Mouse (Mus musculus): ENCODE measurements around the gene C2cd4a.

Gene C2cd4a

DNA sequence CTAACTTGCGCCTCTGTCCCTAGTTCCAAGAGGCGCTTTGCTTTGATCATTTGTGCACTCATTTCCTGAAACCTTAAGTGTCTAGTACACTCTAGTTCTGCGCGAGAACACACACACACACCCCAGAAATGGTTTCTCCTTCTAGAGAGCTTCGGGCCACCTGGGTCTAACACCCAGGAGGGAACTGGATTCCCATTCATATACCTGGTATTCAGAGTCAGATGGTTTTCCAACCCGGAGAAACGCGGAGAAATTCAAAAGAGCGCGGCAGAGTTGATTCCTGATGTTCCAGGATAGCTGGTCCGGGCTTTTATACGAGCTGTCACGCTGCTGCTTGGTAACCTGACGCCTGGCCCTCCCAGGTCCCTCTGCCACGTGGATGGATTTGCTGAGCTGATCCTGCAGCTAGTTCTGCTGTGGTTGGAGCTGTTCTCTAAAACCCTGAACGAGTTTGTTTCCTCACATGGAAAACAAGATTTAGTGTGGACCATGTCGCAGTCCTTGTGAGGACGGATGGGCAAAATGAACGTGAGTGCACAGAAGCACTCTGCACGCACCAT lies at the start of gene C2cd4a:
TSS of gene C2cd4a (minus strand) at position 285 of the 560 bp plus-strand sequence.
- no peak for DNase-seq (ENCODE audit: low read depth, low spot score)
- no peaks in the 10 kb centered on the region for H3K27me3 ChIP-seq (ENCODE audit: control insufficient read depth, insufficient read depth, low read length, poor library complexity, severe bottlenecking)
- H3K36me3 ChIP-seq (ENCODE audit: control insufficient read depth, insufficient read depth, low read length, poor library complexity, severe bottlenecking): no peaks in the 10 kb centered on the region

DNA sequence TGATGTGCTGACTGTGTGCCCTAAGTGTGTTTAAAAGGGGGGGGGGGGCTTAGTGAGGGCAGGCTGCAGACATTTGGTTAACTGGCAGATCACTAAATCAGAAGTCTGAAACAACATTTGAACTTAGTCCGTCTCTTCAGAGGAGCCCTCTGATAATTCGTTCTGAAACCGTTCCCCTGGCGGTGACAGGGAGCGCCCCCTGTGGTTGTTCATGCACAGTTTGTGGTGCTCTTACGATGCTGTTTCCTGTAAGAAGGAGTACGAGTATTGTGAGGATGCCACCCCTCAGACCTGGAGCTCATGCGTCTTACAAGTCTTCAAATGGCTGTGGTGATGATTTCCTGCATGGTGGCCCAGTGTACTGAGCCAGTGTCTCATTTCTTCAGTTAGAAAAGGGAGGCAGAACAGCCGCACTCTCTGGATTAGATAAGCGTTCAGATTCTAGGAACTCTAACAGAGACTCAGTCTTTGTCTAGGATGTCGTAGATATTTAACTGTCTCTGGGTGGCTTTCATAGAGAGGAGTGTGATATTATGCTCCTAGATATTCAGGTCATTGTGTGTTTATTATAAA lies 46.2 kb upstream of the C2cd4a start:
- peaks cover 8% of the 10 kb centered on the region; the same call in 1 of the 2 replicates for H3K36me3 ChIP-seq (ENCODE audit: control insufficient read depth, insufficient read depth, low read length, poor library complexity, severe bottlenecking)
- no peak for DNase-seq (ENCODE audit: low read depth, low spot score)
- H3K27me3 ChIP-seq (ENCODE audit: control insufficient read depth, insufficient read depth, low read length, poor library complexity, severe bottlenecking): no peaks in the 10 kb centered on the region

DNA sequence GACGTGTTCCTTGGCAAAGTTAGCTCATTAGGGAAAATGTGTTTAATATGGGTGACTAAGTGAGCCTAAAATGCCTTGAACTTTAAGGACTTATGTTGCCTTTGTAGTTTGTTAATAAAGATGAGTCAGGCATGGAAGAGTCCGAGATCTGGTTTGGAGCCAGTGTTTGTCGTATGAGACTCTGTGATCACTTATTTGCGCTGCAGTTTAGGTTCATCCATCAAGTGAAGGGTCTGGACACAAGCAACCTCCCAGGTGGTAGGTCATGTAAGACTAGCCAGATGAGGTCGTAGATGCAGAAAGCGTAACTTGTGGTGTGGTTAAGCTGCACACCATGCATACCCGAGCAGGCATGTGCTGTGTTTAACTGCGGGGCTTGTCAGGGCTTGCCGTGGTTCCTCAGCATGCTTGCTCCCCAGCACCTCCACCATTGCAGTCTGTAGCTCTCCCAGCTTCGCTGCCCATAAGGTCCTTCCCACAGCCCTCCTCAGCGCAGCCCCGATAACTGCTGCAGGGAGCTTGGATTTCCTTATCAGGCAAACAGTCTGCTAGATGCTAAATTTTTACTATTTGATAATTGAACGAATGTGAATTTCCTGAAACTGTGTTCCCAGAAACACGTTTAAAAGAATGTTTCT lies 45.1 kb upstream of the C2cd4a start:
- DNase-seq (ENCODE audit: low read depth, low spot score): no peak

DNA sequence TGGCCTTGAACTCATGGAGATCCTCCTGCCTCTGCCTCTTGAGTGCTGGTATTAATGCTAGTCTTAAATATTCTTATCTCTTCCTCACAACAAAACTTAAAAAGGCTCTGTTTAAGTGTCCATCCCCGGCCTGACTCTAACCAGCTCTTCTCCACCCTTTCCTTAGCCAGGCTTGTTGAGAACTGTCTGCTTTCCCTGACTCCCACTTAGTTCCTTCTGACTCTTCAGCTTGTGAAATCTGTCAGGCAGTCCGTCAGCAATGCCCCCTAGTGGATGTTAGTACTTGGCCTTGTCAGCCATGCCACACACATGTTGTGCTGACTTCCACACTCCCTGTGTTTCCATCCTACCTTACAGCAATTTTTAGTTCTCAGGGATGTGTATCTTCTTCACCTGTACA lies 43.2 kb upstream of the C2cd4a start:
- Histone ChIP-seq H3K27me3 (ENCODE audit: control insufficient read depth, insufficient read depth, low read length, poor library complexity, severe bottlenecking) (no peaks in the 10 kb centered on the region), H3K36me3 (ENCODE audit: control insufficient read depth, insufficient read depth, low read length, poor library complexity, severe bottlenecking) (peaks cover 2% of the 10 kb centered on the region; the same call in 1 of the 2 replicates)
- peak; percentile 44 for DNase-seq (ENCODE audit: low read depth, low spot score)

More for the DNA sequence above, 45.1 kb upstream of the C2cd4a start:
- H3K27me3 ChIP-seq (ENCODE audit: control insufficient read depth, insufficient read depth, low read length, poor library complexity, severe bottlenecking): no peaks in the 10 kb centered on the region
- H3K36me3 ChIP-seq (ENCODE audit: control insufficient read depth, insufficient read depth, low read length, poor library complexity, severe bottlenecking): peaks cover 6% of the 10 kb centered on the region; the same call in 1 of the 2 replicates

DNA sequence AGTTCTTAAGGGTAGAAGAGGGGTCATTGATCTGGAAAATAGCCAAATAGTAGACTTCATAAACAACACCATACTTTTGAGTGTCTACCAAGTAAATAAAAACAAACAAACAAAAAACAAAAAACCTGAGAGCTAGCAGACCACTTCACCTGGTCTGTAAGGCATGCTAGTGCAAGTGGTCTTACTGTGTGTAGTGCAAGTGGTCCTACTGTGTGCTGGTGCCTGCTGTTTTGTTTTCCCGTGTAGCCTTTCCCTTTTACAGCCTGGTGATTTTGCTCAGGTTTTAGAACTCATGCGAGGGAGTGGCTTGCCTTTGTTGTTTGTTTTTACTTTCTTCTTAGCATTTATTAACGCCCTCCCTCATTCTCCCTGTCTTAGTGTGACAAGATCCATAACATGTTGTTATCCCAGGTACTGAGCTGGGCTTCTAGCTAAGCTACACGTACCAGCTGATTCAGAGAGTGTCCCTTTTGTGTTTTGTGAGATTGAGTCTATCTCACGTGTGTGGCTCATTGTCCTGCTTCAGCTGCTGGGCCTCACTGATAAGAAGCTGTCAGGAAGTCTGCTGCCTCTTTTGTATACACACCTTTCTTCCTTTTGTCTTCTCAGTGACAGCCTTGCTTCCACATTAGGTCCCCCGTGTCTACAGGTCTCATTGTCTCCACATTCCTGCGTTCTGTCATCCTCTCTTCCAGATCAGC lies 42.5 kb upstream of the C2cd4a start:
- no peaks in the 10 kb centered on the region for H3K27me3 ChIP-seq (ENCODE audit: control insufficient read depth, insufficient read depth, low read length, poor library complexity, severe bottlenecking)
- peaks cover 2% of the 10 kb centered on the region; the same call in 1 of the 2 replicates for H3K36me3 ChIP-seq (ENCODE audit: control insufficient read depth, insufficient read depth, low read length, poor library complexity, severe bottlenecking)
- DNase-seq (ENCODE audit: low read depth, low spot score): no peak

DNA sequence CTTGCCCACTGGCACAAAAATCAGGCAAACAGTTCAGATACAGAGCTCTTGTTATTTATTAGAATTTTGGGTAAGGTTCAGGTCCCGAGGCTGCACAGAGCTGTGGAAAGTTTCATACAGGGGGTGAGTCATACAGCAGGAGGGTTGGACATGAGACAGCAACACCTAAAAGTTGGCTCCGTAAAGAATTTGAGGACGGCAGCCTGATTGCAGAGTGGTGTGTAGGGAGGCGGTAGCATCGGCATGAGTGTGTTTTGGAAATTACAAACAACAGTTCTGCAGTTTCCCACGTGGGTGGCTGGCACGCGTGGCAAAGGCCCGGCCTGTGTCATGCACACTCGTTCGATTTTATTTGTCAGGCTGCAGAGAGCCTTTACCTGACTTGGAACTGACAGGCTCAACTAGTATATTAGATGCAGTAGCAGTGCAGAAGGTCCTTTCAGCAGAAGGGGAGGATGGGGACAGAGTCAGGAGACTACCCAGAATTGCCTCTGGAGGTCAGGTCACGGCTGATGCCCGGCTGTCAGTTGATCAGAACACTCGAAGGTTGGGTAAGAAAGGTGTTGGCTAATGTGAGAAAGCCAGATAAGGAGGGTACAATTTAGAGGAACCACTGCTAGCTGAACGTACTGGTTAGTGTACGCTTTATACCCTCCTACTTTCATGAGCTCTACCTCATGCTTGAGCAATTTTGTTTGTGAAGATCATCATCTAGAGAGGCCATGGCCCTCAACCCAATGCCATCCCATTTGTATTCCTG lies 37.7 kb upstream of the C2cd4a start:
- no peaks in the 10 kb centered on the region for H3K27me3 ChIP-seq (ENCODE audit: control insufficient read depth, insufficient read depth, low read length, poor library complexity, severe bottlenecking)
- no peak for DNase-seq (ENCODE audit: low read depth, low spot score)
- no peaks in the 10 kb centered on the region for H3K36me3 ChIP-seq (ENCODE audit: control insufficient read depth, insufficient read depth, low read length, poor library complexity, severe bottlenecking)

DNA sequence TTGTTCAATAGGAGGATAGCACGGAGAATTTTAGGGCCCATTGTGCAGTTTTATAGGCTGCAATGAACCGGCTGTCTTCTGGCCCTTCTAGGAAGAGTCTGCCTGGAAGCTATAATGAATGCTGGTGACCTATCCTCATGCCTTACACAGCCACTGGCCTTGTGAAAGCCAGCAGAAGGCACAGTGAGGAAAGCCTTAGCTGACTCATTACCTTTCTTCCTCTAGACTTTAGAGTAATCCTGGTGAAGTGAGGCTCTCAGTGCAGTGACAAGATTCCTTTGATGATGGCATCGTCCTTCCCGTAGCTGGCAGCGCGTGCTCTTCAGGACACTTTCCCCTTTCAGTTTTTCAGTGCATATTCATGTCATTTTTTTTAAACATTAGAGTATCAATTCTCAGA lies 35.3 kb upstream of the C2cd4a start:
- Histone ChIP-seq H3K36me3 (ENCODE audit: control insufficient read depth, insufficient read depth, low read length, poor library complexity, severe bottlenecking) (no peaks in the 10 kb centered on the region), H3K27me3 (ENCODE audit: control insufficient read depth, insufficient read depth, low read length, poor library complexity, severe bottlenecking) (no peaks in the 10 kb centered on the region)
- DNase-seq (ENCODE audit: low read depth, low spot score): no peak

DNA sequence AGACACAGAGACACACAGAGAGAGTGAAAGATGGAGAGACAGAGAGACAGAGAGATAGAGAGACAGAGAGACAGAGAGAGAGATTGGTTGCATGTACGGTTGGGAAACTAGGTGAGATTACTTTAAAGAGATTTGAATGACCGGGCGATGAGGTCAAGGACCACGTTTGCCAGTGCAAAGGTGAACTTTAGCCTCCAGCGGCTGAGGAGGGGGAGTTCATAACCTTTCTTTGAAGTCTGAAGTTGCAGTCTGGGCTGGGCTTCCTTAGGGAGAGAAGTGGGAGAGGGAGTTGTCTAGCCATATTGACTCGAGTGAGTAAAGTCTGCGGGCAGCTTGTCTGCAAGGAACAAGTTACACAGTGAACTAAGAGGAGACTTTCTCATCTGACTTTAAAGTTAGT lies 33.3 kb upstream of the C2cd4a start:
- Histone ChIP-seq H3K36me3 (ENCODE audit: control insufficient read depth, insufficient read depth, low read length, poor library complexity, severe bottlenecking) (no peaks in the 10 kb centered on the region), H3K27me3 (ENCODE audit: control insufficient read depth, insufficient read depth, low read length, poor library complexity, severe bottlenecking) (no peaks in the 10 kb centered on the region)
- DNase-seq (ENCODE audit: low read depth, low spot score): no peak

DNA sequence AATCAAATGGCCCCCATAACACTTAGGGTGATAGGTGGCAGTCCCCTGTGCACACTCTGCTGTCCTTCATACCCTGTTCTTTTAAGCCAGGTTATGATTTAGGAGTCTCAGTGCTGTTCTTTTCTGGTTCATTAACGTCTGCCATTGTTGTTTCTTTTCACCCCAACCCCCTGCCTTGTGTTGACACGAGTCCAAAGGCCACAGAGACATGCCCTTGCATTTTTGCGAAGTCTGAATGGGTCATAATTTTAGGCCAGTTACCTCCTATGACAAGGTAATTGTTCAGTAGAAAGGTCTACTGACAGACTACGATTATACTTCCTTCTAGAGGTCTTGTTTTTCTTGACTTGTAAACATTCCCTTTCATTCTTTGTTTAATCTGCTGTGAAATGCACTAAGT lies 31.9 kb upstream of the C2cd4a start:
- no peak for DNase-seq (ENCODE audit: low read depth, low spot score)
- Histone ChIP-seq H3K36me3 (ENCODE audit: control insufficient read depth, insufficient read depth, low read length, poor library complexity, severe bottlenecking) (no peaks in the 10 kb centered on the region), H3K27me3 (ENCODE audit: control insufficient read depth, insufficient read depth, low read length, poor library complexity, severe bottlenecking) (no peaks in the 10 kb centered on the region)

DNA sequence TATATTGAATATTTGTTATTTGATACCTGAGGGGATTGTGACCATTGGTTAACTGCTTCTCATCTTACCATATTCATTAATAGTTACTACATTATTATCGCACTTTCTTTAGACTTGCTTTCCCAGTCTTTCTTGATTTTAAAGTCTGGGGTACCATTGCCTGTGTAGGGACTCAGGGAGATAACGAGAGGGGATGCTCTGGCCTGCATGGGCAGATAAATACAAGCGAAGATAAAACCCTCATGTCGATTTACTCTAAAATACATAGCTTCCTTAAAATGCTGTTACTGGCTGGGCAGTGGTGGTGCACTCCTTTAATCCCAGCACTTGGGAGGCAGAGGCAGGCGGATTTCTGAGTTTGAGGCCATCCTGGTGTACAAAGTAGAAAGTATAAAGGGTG lies 31.2 kb upstream of the C2cd4a start:
- no peak for DNase-seq (ENCODE audit: low read depth, low spot score)
- Histone ChIP-seq H3K36me3 (ENCODE audit: control insufficient read depth, insufficient read depth, low read length, poor library complexity, severe bottlenecking) (no peaks in the 10 kb centered on the region), H3K27me3 (ENCODE audit: control insufficient read depth, insufficient read depth, low read length, poor library complexity, severe bottlenecking) (no peaks in the 10 kb centered on the region)

DNA sequence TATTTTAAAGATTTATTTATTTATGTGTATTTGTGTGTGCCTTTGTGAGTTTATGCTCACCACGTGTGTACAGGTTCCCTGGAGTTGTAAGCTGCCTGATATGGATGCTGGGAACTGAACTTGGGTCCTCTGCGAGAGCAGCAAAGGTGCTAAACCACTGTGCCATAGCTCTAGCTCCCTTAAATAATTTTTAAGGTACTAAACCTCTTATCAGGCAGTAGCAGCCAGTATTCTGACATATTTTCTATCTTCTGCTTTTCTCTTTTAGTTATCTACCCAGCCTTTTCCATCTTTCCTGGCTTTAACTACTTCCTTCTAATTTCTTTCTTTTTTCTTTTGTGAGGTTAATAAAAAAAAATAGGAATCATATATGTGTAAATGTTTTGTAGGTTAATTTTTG lies 28.1 kb upstream of the C2cd4a start:
- DNase-seq (ENCODE audit: low read depth, low spot score): no peak
- Histone ChIP-seq H3K36me3 (ENCODE audit: control insufficient read depth, insufficient read depth, low read length, poor library complexity, severe bottlenecking) (no peaks in the 10 kb centered on the region), H3K27me3 (ENCODE audit: control insufficient read depth, insufficient read depth, low read length, poor library complexity, severe bottlenecking) (no peaks in the 10 kb centered on the region)

DNA sequence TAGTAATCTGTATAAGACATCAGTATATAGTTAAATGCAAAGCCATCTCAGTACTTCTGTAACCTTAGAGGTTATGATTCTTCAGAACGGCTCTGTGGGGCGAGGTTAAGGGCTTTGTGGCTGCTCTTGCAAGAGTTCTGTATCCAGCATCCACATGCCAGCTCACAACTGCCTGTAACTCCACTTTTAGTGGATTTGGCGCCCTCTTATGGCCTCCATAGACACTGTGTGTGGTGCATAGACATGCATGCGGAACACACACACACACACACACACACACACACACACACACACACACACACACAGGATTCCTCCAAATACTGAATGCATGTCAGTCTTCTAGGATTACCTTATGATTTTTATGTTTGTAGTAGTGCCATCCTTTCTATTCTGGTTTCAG lies 19.0 kb upstream of the C2cd4a start:
- no peaks in the 10 kb centered on the region for H3K27me3 ChIP-seq (ENCODE audit: control insufficient read depth, insufficient read depth, low read length, poor library complexity, severe bottlenecking)
- no peaks in the 10 kb centered on the region for H3K36me3 ChIP-seq (ENCODE audit: control insufficient read depth, insufficient read depth, low read length, poor library complexity, severe bottlenecking)
- peak; percentile 36 for DNase-seq (ENCODE audit: low read depth, low spot score)

DNA sequence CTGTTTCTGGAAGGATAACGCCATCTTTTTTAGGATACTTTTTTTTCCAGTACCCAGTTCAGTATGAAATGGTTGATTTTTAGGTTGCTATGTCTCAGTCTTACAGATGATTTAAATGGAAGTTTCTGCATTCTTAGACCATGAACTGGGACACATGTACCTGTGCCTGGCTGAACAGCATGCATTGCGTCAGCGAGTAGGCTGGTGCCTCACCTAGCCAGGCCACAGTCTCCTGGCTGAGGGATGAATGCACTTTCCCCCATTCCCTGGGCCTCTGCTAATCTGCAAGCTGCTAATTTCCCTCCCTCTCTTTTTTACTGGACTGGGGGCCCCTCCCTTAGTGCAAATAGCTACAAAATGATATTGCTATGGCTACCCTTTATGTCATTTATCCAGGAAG lies 17.7 kb upstream of the C2cd4a start:
- no peak for DNase-seq (ENCODE audit: low read depth, low spot score)
- no peaks in the 10 kb centered on the region for H3K36me3 ChIP-seq (ENCODE audit: control insufficient read depth, insufficient read depth, low read length, poor library complexity, severe bottlenecking)
- H3K27me3 ChIP-seq (ENCODE audit: control insufficient read depth, insufficient read depth, low read length, poor library complexity, severe bottlenecking): no peaks in the 10 kb centered on the region

DNA sequence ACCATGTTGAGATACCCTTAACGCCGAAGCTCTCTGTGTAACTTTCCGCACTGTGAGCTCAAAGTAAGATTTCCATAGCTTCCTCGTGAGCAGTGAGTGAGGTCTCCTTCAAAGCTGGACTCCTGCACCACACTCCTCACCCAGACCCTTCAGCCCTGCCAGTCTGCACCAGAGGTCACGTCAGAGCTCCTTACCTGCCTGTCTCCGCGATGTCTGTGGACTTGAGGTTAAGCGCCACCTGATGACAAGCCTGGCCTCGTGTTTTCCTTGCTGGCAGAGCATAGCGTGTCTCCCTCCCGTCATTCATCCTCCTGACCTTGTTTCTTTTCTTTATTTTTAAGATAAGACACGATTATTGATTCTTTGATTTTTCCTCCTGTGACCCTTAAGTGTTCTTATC lies 17.3 kb upstream of the C2cd4a start:
- Histone ChIP-seq H3K36me3 (ENCODE audit: control insufficient read depth, insufficient read depth, low read length, poor library complexity, severe bottlenecking) (no peaks in the 10 kb centered on the region), H3K27me3 (ENCODE audit: control insufficient read depth, insufficient read depth, low read length, poor library complexity, severe bottlenecking) (no peaks in the 10 kb centered on the region)
- no peak for DNase-seq (ENCODE audit: low read depth, low spot score)

DNA sequence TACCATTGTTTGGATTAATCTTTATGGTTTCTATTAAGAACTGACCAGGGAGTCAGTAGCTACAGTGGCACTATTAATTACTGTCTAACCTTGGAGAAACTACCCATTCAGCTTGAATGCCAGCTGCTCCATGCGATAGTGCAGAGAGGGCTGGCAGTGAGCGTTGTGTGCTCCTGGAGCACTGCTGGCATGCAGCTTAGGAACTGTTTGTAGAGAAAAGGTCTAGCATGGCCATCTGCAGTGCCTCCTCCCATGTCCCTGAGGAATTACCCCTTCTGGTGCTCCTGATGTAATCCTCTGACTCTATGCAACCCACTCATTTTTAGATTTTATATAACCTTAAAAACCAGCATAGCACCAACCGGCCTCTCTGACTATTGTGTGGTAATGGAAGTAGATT lies 15.5 kb upstream of the C2cd4a start:
- no peak for DNase-seq (ENCODE audit: low read depth, low spot score)
- Histone ChIP-seq H3K36me3 (ENCODE audit: control insufficient read depth, insufficient read depth, low read length, poor library complexity, severe bottlenecking) (no peaks in the 10 kb centered on the region), H3K27me3 (ENCODE audit: control insufficient read depth, insufficient read depth, low read length, poor library complexity, severe bottlenecking) (no peaks in the 10 kb centered on the region)
